Mouse (Mus musculus) forebrain, embryonic 12.5 days (tissue): Measurements from ENCODE around the gene Gkn2. TPM values are rescaled to one million over a fixed set of nuclear protein-coding genes. Genes with fewer than 3 reads are reported as not detected.
A peak's percentile ranks its signal among the peaks of the same experiment; 100 is the strongest.

Experiments used
- ATAC-seq: fragments of 200-750 bp; cut with Nextera tagmentation; 2 replicates; pipeline ENCODE4 v1.8.0; 2017; ENCODE audit warnings: moderate TSS enrichment; ENCODE audit not compliant: low FRiP score
- H3K27ac ChIP-seq: fragments of 300-500 bp; sonication (generic); 2 replicates; pipeline ENCODE4 v1.5.1; 2016; ENCODE audit warnings: mild to moderate bottlenecking
- H3K27me3 ChIP-seq: fragments of 300-500 bp; sonication (generic); 2 replicates; pipeline ENCODE4 v1.6.1; 2016; ENCODE audit warnings: mild to moderate bottlenecking
- H3K36me3 ChIP-seq: fragments of 300-500 bp; sonication (generic); replicated peaks from 2 replicates; pipeline ENCODE4 v1.6.1; 2016; ENCODE audit warnings: mild to moderate bottlenecking
- H3K4me1 ChIP-seq: fragments of 300-500 bp; sonication (generic); 2 replicates; pipeline ENCODE4 v1.6.1; 2016
- H3K4me2 ChIP-seq: fragments of 300-500 bp; sonication (generic); 2 replicates; pipeline ENCODE4 v1.6.1; 2016; ENCODE audit warnings: mild to moderate bottlenecking, moderate library complexity
- H3K4me3 ChIP-seq: fragments of 300-500 bp; sonication (generic); replicated peaks from 2 replicates; pipeline ENCODE4 v1.5.1; 2016; ENCODE audit warnings: mild to moderate bottlenecking
- H3K9ac ChIP-seq: fragments of 300-500 bp; sonication (generic); 2 replicates; pipeline ENCODE4 v1.6.1; 2016; ENCODE audit warnings: mild to moderate bottlenecking
- H3K9me3 ChIP-seq: fragments of 300-500 bp; sonication (generic); 2 replicates; pipeline ENCODE4 v1.6.1; 2016
- WGBS: fragments of 180-500 bp; shearing (Covaris S2); methylation state at CpG from one replicate; pipeline ENCODE4 v1.1.7; 2016; 5-methylcytosine and 5-hydroxymethylcytosine counted together
- polyA plus RNA-seq: library from polyadenylated mRNA; unstranded; fragments of >200 nt; fragmentation: Nextera tagmentation; extraction: Ambion mirVana; gene quantifications from 2 replicates; pipeline ENCODE4 v1.2.1, GENCODE M21; 2016

Gene Gkn2
- polyA plus RNA-seq, 1 experiment from 2014 or later: not detected

- Histone ChIP-seq H3K4me2 (peak overlapping the region; percentile 60), H3K4me3 (peak overlapping the region; percentile 33), H3K27ac (no peak overlapping the region), H3K4me1 (peaks cover 8% of the 10 kb centered on the region; the same call in 1 of the 2 replicates), H3K36me3 (no peaks in the 10 kb centered on the region), H3K9ac (no peak overlapping the region), H3K9me3 (no peaks in the 10 kb centered on the region), H3K27me3 (peaks cover 20% of the 10 kb centered on the region)
- 8% methylated on average over 24 of the region's 24 CpGs for WGBS
- ATAC-seq: peak; percentile 39; the same call in 1 of the 2 replicates
Measured at GRCm38 (mm10) chr6:87383926-87384691, 11.0 kb downstream of the Gkn2 start.

- Histone ChIP-seq H3K9ac (no peak overlapping the region), H3K27ac (no peak overlapping the region), H3K27me3 (peaks cover 20% of the 10 kb centered on the region), H3K4me1 (peaks cover 13% of the 10 kb centered on the region; the same call in 1 of the 2 replicates), H3K36me3 (no peaks in the 10 kb centered on the region), H3K4me2 (no peak overlapping the region; the same call in 1 of the 2 replicates), H3K9me3 (no peaks in the 10 kb centered on the region), H3K4me3 (no peak overlapping the region)
- WGBS: 57% methylated on average over 5 of the region's 6 CpGs
- no peak for ATAC-seq
Measured at GRCm38 (mm10) chr6:87384761-87385160, 11.6 kb downstream of the Gkn2 start.

- H3K36me3 ChIP-seq: no peaks in the 10 kb centered on the region
- no peaks in the 10 kb centered on the region for H3K9me3 ChIP-seq
- no peak overlapping the region for H3K9ac ChIP-seq
- H3K27ac ChIP-seq: no peak overlapping the region
- 16% methylated on average over 7 of the region's 7 CpGs for whole genome bisulfite sequencing
- H3K27me3 ChIP-seq: peaks cover 20% of the 10 kb centered on the region
- H3K4me2 ChIP-seq: no peak overlapping the region
- ATAC-seq: no peak
- H3K4me1 ChIP-seq: peaks cover 13% of the 10 kb centered on the region; the same call in 1 of the 2 replicates
- no peak overlapping the region for H3K4me3 ChIP-seq
Measured at GRCm38 (mm10) chr6:87386203-87386602, 13.0 kb downstream of the Gkn2 start.

GRCm38 (mm10) chr6:87386681-87387080 lies 13.5 kb downstream of the Gkn2 start:
- H3K27me3 ChIP-seq: peaks cover 20% of the 10 kb centered on the region
- no peaks in the 10 kb centered on the region for H3K36me3 ChIP-seq
- H3K9ac ChIP-seq: no peak overlapping the region
- 85% methylated on average over 10 of the region's 10 CpGs for WGBS
- no peak for ATAC-seq
- H3K4me2 ChIP-seq: no peak overlapping the region
- no peaks in the 10 kb centered on the region for H3K9me3 ChIP-seq
- H3K4me1 ChIP-seq: peaks cover 13% of the 10 kb centered on the region; the same call in 1 of the 2 replicates
- H3K27ac ChIP-seq: no peak overlapping the region
- no peak overlapping the region for H3K4me3 ChIP-seq

GRCm38 (mm10) chr6:87388877-87389276 lies 15.7 kb downstream of the Gkn2 start, which contains the start of gene Gkn3:
TSS of gene Gkn3 (minus strand) at chr6:87388935.
- H3K27ac ChIP-seq: no peak within 1 kb of the TSS
- peaks cover 8% of the 10 kb centered on the region; the same call in 1 of the 2 replicates for H3K27me3 ChIP-seq
- no peaks in the 10 kb centered on the region for H3K9me3 ChIP-seq
- H3K9ac ChIP-seq: no peak within 1 kb of the TSS
- no peak for ATAC-seq
- peaks cover 12% of the 10 kb centered on the region; the same call in 1 of the 2 replicates for H3K4me1 ChIP-seq
- no peak within 1 kb of the TSS for H3K4me2 ChIP-seq
- WGBS: 63% methylated on average over 7 of the region's 7 CpGs
- no peaks in the 10 kb centered on the region for H3K36me3 ChIP-seq
- H3K4me3 ChIP-seq: no peak within 1 kb of the TSS

- ATAC-seq: no peak
- H3K9me3 ChIP-seq: no peaks in the 10 kb centered on the region
- WGBS: 45% methylated on average over 5 of the region's 5 CpGs
- no peak overlapping the region for H3K4me3 ChIP-seq
- H3K9ac ChIP-seq: no peak overlapping the region
- peaks cover 7% of the 10 kb centered on the region; the same call in 1 of the 2 replicates for H3K4me1 ChIP-seq
- H3K4me2 ChIP-seq: no peak overlapping the region
- peaks cover 8% of the 10 kb centered on the region; the same call in 1 of the 2 replicates for H3K27me3 ChIP-seq
- no peaks in the 10 kb centered on the region for H3K36me3 ChIP-seq
- no peak overlapping the region for H3K27ac ChIP-seq
Measured at GRCm38 (mm10) chr6:87389455-87389989, 16.4 kb downstream of the Gkn2 start.

GRCm38 (mm10) chr6:87393466-87394205 lies 20.5 kb downstream of the Gkn2 start:
- no peak for ATAC-seq
- Histone ChIP-seq H3K27me3 (no peaks in the 10 kb centered on the region), H3K4me1 (peaks cover 7% of the 10 kb centered on the region; the same call in 1 of the 2 replicates), H3K27ac (no peak overlapping the region), H3K4me2 (no peak overlapping the region), H3K9ac (no peak overlapping the region), H3K4me3 (no peak overlapping the region), H3K36me3 (no peaks in the 10 kb centered on the region), H3K9me3 (no peaks in the 10 kb centered on the region)
- 76% methylated on average over 8 of the region's 8 CpGs for WGBS

GRCm38 (mm10) chr6:87394783-87395182 lies 21.6 kb downstream of the Gkn2 start:
- no peak for ATAC-seq
- Histone ChIP-seq H3K27me3 (no peaks in the 10 kb centered on the region), H3K4me1 (no peaks in the 10 kb centered on the region), H3K9me3 (no peaks in the 10 kb centered on the region), H3K9ac (no peak overlapping the region), H3K4me3 (no peak overlapping the region), H3K4me2 (no peak overlapping the region), H3K27ac (no peak overlapping the region), H3K36me3 (no peaks in the 10 kb centered on the region)
- 95% methylated on average over 9 of the region's 9 CpGs for WGBS

- WGBS: under 1% methylated on average over 5 of the region's 5 CpGs
- H3K36me3 ChIP-seq: no peaks in the 10 kb centered on the region
- ATAC-seq: 0 out of 2 replicates have a peak, but pooled peaks have one; percentile 23
- no peaks in the 10 kb centered on the region for H3K4me1 ChIP-seq
- H3K9ac ChIP-seq: no peak overlapping the region
- no peak overlapping the region for H3K27ac ChIP-seq
- no peak overlapping the region for H3K4me2 ChIP-seq
- no peak overlapping the region for H3K4me3 ChIP-seq
- H3K9me3 ChIP-seq: no peaks in the 10 kb centered on the region
- H3K27me3 ChIP-seq: 0 out of 2 replicates have a peak, but pooled peaks cover 5% of the 10 kb centered on the region
Measured at GRCm38 (mm10) chr6:87399137-87399536, 26.0 kb downstream of the Gkn2 start.

- H3K27ac ChIP-seq: no peak overlapping the region
- no peaks in the 10 kb centered on the region for H3K36me3 ChIP-seq
- ATAC-seq: no peak
- 63% methylated on average over 4 of the region's 4 CpGs for WGBS
- H3K4me2 ChIP-seq: no peak overlapping the region
- no peaks in the 10 kb centered on the region for H3K9me3 ChIP-seq
- 0 out of 2 replicates have a peak, but pooled peaks cover 5% of the 10 kb centered on the region for H3K27me3 ChIP-seq
- H3K9ac ChIP-seq: no peak overlapping the region
- no peaks in the 10 kb centered on the region for H3K4me1 ChIP-seq
- H3K4me3 ChIP-seq: no peak overlapping the region
Measured at GRCm38 (mm10) chr6:87399886-87400566, 26.9 kb downstream of the Gkn2 start.

GRCm38 (mm10) chr6:87401456-87401855 lies 28.3 kb downstream of the Gkn2 start:
- H3K9ac ChIP-seq: no peak overlapping the region
- no peaks in the 10 kb centered on the region for H3K9me3 ChIP-seq
- H3K36me3 ChIP-seq: no peaks in the 10 kb centered on the region
- no peak overlapping the region for H3K27ac ChIP-seq
- no peaks in the 10 kb centered on the region for H3K4me1 ChIP-seq
- H3K4me3 ChIP-seq: no peak overlapping the region
- WGBS: 87% methylated on average over 6 of the region's 6 CpGs
- no peak for ATAC-seq
- H3K27me3 ChIP-seq: 0 out of 2 replicates have a peak, but pooled peaks cover 5% of the 10 kb centered on the region
- no peak overlapping the region for H3K4me2 ChIP-seq

- no peak overlapping the region for H3K27ac ChIP-seq
- no peaks in the 10 kb centered on the region for H3K4me1 ChIP-seq
- no peak overlapping the region for H3K9ac ChIP-seq
- no peaks in the 10 kb centered on the region for H3K27me3 ChIP-seq
- H3K9me3 ChIP-seq: no peaks in the 10 kb centered on the region
- no peak overlapping the region for H3K4me3 ChIP-seq
- H3K4me2 ChIP-seq: no peak overlapping the region
- no peaks in the 10 kb centered on the region for H3K36me3 ChIP-seq
- WGBS: 37% methylated on average over 3 of the region's 3 CpGs
- ATAC-seq: no peak
Measured at GRCm38 (mm10) chr6:87412011-87412410, 38.9 kb downstream of the Gkn2 start.
